Mouse (Mus musculus) central nervous system, embryonic 11.5 days (tissue): ENCODE data around the gene Mug1. TPM values are rescaled to one million over a fixed set of nuclear protein-coding genes. Genes with fewer than 3 reads are reported as not detected.

Source experiments
- polyA plus RNA-seq: library from polyadenylated mRNA; depleted of rRNA; stranded (reverse); fragments of >200 nt; gene quantifications from 2 replicates; pipeline ENCODE4 v1.2.3, GENCODE M21; 2012; rRNA removed

Gene Mug1
- polyA plus RNA-seq, result not detected in 2 replicates

DNA sequence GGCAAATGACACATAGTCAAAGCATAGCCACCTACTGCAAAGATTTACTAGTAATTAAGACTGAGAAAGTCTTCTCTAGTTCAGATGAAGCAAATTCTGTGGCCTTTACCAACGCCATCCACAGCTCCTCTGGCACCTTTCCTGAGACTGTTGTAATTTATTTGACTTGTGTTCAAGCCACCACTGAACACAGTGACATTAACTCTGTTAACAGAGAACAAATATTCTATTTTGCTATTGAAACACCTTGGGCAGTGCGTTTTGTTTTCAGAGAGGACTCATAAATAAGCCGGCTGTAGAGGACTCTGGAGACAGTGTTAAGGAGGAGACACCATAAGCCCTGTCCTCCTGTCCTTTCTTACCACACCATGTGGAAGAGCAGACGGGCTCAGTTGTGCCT, at the start of gene Mug1:
Gene Mug1 (plus strand): TSS at position 271 of the 400 bp plus-strand sequence.

Other genes starting within 250 kb of the Mug1 start
- gene A2m, start 203.2 kb upstream of the Mug1 start, polyA plus RNA-seq, result 4.0 and 5.2 TPM in 2 replicates
- not detected in 2 replicates for gene Gm7298, start 105.6 kb upstream of the Mug1 start, polyA plus RNA-seq
- gene Mug2, start 168.2 kb downstream of the Mug1 start, polyA plus RNA-seq, result not detected in 2 replicates